Mouse (Mus musculus) sigmoid colon, adult 10 weeks (tissue): ENCODE data around the gene Prl3d1. TPM values are rescaled to one million over a fixed set of nuclear protein-coding genes. Genes with fewer than 3 reads are reported as not detected.

ENCODE experiments used
- polyA plus RNA-seq: library from polyadenylated mRNA; stranded (reverse); fragments of 350-450 nt; fragmentation: Illumina TruSeq; extraction: RNeasy Lipid Tissue Mini Kit (QIAGEN cat#74804); gene quantifications from one replicate; pipeline ENCODE4 v1.2.3, GENCODE M21; 2014; ENCODE audit warnings: low read depth, low replicate concordance

Gene Prl3d1
- polyA plus RNA-seq, result not detected

DNA sequence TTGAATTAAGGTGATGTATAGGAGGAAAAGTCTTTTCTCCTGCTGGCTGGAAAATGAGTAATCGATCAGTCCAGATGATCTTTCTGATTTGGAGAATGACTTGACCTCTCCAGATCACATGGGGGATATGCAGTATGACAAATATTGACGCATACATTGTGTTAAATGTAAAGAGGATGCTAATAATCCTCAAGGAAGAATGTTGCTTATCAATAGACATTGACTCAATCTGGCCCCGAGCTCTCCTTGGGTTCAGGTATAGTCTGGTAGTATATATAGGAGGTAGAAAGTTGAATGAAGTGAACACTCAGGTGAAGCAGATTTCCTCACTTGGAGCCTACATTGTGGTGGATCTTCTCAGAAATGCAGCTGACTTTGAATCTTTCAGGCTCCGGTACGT is at the start of gene Prl3d1:
TSS of gene Prl3d1 (plus strand) at position 301 of the 400 bp plus-strand sequence.

DNA sequence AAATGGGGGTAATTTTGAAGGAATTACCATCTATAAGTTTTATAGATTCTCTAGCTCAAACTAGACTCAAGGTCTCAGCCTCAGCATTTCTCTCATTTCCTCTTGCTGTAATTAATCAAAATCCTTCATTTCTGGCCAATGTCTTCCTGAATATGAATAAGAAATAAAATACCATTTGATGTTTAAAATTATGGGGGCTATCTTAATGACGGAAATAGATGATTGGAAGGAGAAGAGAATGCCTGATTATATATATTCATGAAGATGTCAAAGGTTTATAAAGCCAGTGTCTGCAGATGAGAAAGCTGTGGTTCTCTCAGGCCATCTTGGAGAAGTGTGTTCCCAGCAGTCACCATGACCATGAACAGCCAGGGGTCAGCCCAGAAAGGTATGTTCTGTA is 36.7 kb upstream of the Prl3d1 start, which contains the start of gene Prl:
TSS of gene Prl (plus strand) at position 301 of the 400 bp plus-strand sequence.

DNA sequence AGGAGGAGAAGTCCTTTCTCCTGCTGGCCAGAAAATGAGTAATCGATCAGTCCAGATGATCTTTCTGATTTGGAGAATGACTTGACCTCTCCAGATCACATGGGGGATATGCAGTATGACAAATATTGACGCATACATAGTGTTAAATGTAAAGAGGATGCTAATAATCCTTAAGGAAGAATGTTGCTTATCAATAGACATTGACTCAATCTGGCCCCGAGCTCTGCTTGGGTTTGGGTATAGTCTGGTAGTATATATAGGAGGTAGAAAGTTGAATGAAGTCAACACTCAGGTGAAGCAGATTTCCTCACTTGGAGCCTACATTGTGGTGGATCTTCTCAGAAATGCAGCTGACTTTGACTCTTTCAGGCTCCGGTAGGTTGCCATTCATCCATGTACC is 27.4 kb downstream of the Prl3d1 start, which contains the start of gene Prl3d2:
TSS of gene Prl3d2 (plus strand) at position 301 of the 400 bp plus-strand sequence.

Other genes with a start within 250 kb of the Prl3d1 start
- gene Prl, start 36.6 kb upstream of the Prl3d1 start, polyA plus RNA-seq, result not detected
- not detected for gene Prl3d2, start 27.5 kb downstream of the Prl3d1 start, polyA plus RNA-seq
- gene Prl3d3, start 62.6 kb downstream of the Prl3d1 start, polyA plus RNA-seq, result not detected
- gene Prl3c1, start 102.5 kb downstream of the Prl3d1 start, polyA plus RNA-seq, result not detected
- not detected for gene Prl3b1, start 147.7 kb downstream of the Prl3d1 start, polyA plus RNA-seq
- not detected for gene Prl3a1, start 165.2 kb downstream of the Prl3d1 start, polyA plus RNA-seq
- not detected for gene Prl6a1, start 218.4 kb downstream of the Prl3d1 start, polyA plus RNA-seq